Mouse (Mus musculus): ENCODE results near the gene Htr1d. TPM values are rescaled to one million over a fixed set of nuclear protein-coding genes. Genes with fewer than 3 reads are reported as not detected.
A peak's percentile ranks its signal among the peaks of the same experiment; 100 is the strongest.

Htr1d gene
- polyA plus RNA-seq, 1 experiment: 0.06 TPM

DNA sequence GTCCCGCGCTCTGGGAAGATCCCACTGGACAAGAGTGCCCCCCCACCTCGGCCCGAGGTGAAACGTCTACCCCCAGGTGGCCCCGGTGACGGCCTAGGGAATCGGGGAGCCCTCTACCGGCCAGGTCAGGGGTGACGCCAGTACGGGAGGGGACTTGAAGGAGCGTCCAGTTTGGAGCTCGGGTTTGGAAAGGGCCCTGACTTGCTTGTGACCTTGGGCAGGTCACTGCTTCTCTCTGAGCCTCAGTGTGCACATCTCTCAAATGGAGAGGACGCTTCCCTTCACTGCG, 1.6 kb downstream of the Htr1d start:
- no peaks in the 10 kb centered on the region for H3K36me3 ChIP-seq (ENCODE audit: control insufficient read depth, insufficient read depth)
- H3K4me3 ChIP-seq (ENCODE audit: insufficient read depth, poor library complexity, severe bottlenecking): no peak overlapping the region
- TF ChIP-seq CTCF (IDR thresholded peaks at IDR 0.05; ENCODE audit: control insufficient read depth, insufficient read depth, insufficient read length) (no peak), CEBPB (IDR thresholded peaks at IDR 0.05; ENCODE audit: low read depth) (no peak), MAX (IDR thresholded peaks at IDR 0.05) (no peak)
- no peaks in the 10 kb centered on the region for H3K79me3 ChIP-seq (ENCODE audit: low read depth)
- no peak overlapping the region for H3ac ChIP-seq (ENCODE audit: control insufficient read depth, insufficient read length, low read depth)
- H3K79me2 ChIP-seq (ENCODE audit: control insufficient read depth, insufficient read depth): no peaks in the 10 kb centered on the region
- peaks cover 20% of the 10 kb centered on the region for H3K27me3 ChIP-seq (ENCODE audit: control insufficient read depth, insufficient read depth, insufficient read length)

- Histone ChIP-seq H3K36me3 (ENCODE audit: control insufficient read depth, insufficient read depth) (no peaks in the 10 kb centered on the region), H3K79me3 (ENCODE audit: low read depth) (no peaks in the 10 kb centered on the region), H3ac (ENCODE audit: control insufficient read depth, insufficient read length, low read depth) (no peak overlapping the region), H3K27me3 (ENCODE audit: control insufficient read depth, insufficient read depth, insufficient read length) (no peaks in the 10 kb centered on the region), H3K4me3 (ENCODE audit: insufficient read depth, poor library complexity, severe bottlenecking) (no peak overlapping the region), H3K79me2 (ENCODE audit: control insufficient read depth, insufficient read depth) (no peaks in the 10 kb centered on the region)
- TF ChIP-seq MYOG (IDR thresholded peaks at IDR 0.05; ENCODE audit: control insufficient read depth, extremely low read depth, insufficient read length) (no peak), FOSL1 (IDR thresholded peaks at IDR 0.05; ENCODE audit: insufficient read depth, low read length, poor library complexity, severe bottlenecking) (no peak), CEBPB (IDR thresholded peaks at IDR 0.05; ENCODE audit: low read depth) (no peak), USF1 (IDR thresholded peaks at IDR 0.05; ENCODE audit: low read depth) (no peak), MAX (IDR thresholded peaks at IDR 0.05) (no peak)
These were observed 7.5 kb downstream of the Htr1d start for GRCm38 (mm10) chr4:136430609-136431375.

DNA sequence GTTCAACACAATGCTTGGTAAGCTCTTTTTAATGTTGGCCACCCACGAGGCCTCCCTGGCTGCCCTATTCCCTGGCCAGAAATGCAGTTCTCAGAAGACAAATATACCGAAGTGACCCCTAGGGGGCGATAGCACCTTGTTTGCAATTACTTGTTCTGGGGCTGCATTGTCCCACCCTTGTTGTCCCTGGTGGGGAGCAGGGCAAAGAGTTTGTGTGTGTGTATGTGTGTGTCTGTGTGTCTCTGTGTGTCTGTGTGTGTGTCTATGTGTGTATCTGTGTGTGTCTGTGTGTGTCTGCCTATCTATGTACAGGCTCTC, 8.0 kb downstream of the Htr1d start:
- TF ChIP-seq USF1 (IDR thresholded peaks at IDR 0.05; ENCODE audit: low read depth): no peak
- no peak for TF ChIP-seq FOSL1 (IDR thresholded peaks at IDR 0.05; ENCODE audit: insufficient read depth, low read length, poor library complexity, severe bottlenecking)
- TF ChIP-seq CEBPB (IDR thresholded peaks at IDR 0.05; ENCODE audit: low read depth): no peak
- no peak for TF ChIP-seq CTCF (IDR thresholded peaks at IDR 0.05; ENCODE audit: control insufficient read depth, insufficient read depth, insufficient read length)
- TF ChIP-seq MAX (IDR thresholded peaks at IDR 0.05): no peak
- TF ChIP-seq MYOG (IDR thresholded peaks at IDR 0.05; ENCODE audit: control insufficient read depth, extremely low read depth, insufficient read length): no peak
- TF ChIP-seq MYOD1 (IDR thresholded peaks at IDR 0.05; ENCODE audit: control insufficient read depth, insufficient read length, low read depth): no peak
- Histone ChIP-seq H3K79me2 (ENCODE audit: control insufficient read depth, insufficient read depth) (no peaks in the 10 kb centered on the region), H3ac (ENCODE audit: control insufficient read depth, insufficient read length, low read depth) (no peak overlapping the region), H3K79me3 (ENCODE audit: low read depth) (no peaks in the 10 kb centered on the region), H3K4me3 (ENCODE audit: insufficient read depth, poor library complexity, severe bottlenecking) (no peak overlapping the region), H3K27me3 (ENCODE audit: control insufficient read depth, insufficient read depth, insufficient read length) (no peaks in the 10 kb centered on the region), H3K36me3 (ENCODE audit: control insufficient read depth, insufficient read depth) (no peaks in the 10 kb centered on the region)

DNA sequence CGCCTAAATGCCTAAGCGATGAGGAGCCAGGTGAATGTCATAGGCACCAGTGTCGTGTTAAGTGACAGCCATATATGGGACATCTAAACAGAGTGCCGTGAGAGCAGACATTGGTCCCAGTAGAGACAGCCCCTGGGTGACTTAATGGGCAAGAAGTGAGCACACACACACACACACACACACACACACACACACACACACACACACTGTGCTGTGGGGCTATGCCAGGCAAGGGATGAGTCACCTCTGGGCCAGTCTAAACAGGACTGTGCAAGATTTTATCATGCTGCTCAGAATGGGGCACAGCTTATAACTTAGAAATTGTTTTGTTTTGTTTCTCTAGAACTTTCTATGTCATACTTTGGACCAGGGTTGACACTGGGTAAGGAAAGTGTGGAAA, 10.7 kb downstream of the Htr1d start:
- TF ChIP-seq MYOD1 (IDR thresholded peaks at IDR 0.05; ENCODE audit: control insufficient read depth, insufficient read length, low read depth) (peak; percentile 17), FOSL1 (IDR thresholded peaks at IDR 0.05; ENCODE audit: insufficient read depth, low read length, poor library complexity, severe bottlenecking) (peak; percentile 85), CEBPB (IDR thresholded peaks at IDR 0.05; ENCODE audit: low read depth) (no peak), CTCF (IDR thresholded peaks at IDR 0.05; ENCODE audit: control insufficient read depth, insufficient read depth, insufficient read length) (no peak), MYOG (IDR thresholded peaks at IDR 0.05; ENCODE audit: control insufficient read depth, extremely low read depth, insufficient read length) (no peak), MAX (IDR thresholded peaks at IDR 0.05) (peak; percentile 71)
- H3K36me3 ChIP-seq (ENCODE audit: control insufficient read depth, insufficient read depth): no peaks in the 10 kb centered on the region
- no peak overlapping the region for H3K4me3 ChIP-seq (ENCODE audit: insufficient read depth, poor library complexity, severe bottlenecking)
- no peaks in the 10 kb centered on the region for H3K79me2 ChIP-seq (ENCODE audit: control insufficient read depth, insufficient read depth)
- H3K79me3 ChIP-seq (ENCODE audit: low read depth): no peaks in the 10 kb centered on the region
- H3ac ChIP-seq (ENCODE audit: control insufficient read depth, insufficient read length, low read depth): no peak overlapping the region
- H3K27me3 ChIP-seq (ENCODE audit: control insufficient read depth, insufficient read depth, insufficient read length): no peaks in the 10 kb centered on the region

DNA sequence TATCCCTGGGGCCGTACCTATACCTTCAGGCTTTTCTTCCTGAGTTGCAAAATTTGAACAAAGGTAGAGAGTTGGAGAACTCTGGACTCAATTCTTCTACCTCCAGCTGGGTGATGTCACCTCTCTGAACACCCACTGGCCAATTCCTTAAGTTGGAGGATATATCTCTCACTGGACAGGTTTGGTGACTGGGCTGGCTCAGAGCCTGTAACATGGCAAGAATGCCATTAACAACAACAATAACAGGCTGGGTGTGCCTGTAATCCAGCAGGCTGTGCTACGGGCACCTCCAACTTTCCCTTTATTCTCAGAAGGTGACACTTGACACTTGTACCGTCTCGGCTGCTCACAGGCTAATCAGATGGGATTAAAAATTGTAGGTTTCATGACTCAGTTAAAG, 15.8 kb downstream of the Htr1d start:
- H3K79me2 ChIP-seq (ENCODE audit: control insufficient read depth, insufficient read depth): no peaks in the 10 kb centered on the region
- H3ac ChIP-seq (ENCODE audit: control insufficient read depth, insufficient read length, low read depth): no peak overlapping the region
- H3K27me3 ChIP-seq (ENCODE audit: control insufficient read depth, insufficient read depth, insufficient read length): no peaks in the 10 kb centered on the region
- TF ChIP-seq MYOG (IDR thresholded peaks at IDR 0.05; ENCODE audit: control insufficient read depth, extremely low read depth, insufficient read length): no peak
- no peaks in the 10 kb centered on the region for H3K79me3 ChIP-seq (ENCODE audit: low read depth)
- H3K36me3 ChIP-seq (ENCODE audit: control insufficient read depth, insufficient read depth): no peaks in the 10 kb centered on the region
- no peak overlapping the region for H3K4me3 ChIP-seq (ENCODE audit: insufficient read depth, poor library complexity, severe bottlenecking)

GRCm38 (mm10) chr4:136441354-136442043, 18.2 kb downstream of the Htr1d start:
- H3ac ChIP-seq (ENCODE audit: control insufficient read depth, insufficient read length, low read depth): no peak overlapping the region
- H3K27me3 ChIP-seq (ENCODE audit: control insufficient read depth, insufficient read depth, insufficient read length): no peaks in the 10 kb centered on the region
- H3K36me3 ChIP-seq (ENCODE audit: control insufficient read depth, insufficient read depth): no peaks in the 10 kb centered on the region
- TF ChIP-seq MYOD1 (IDR thresholded peaks at IDR 0.05; ENCODE audit: control insufficient read depth, insufficient read length, low read depth) (peak; percentile 48), CEBPB (IDR thresholded peaks at IDR 0.05; ENCODE audit: low read depth) (no peak), USF1 (IDR thresholded peaks at IDR 0.05; ENCODE audit: low read depth) (no peak), FOSL1 (IDR thresholded peaks at IDR 0.05; ENCODE audit: insufficient read depth, low read length, poor library complexity, severe bottlenecking) (peak; percentile 33), CTCF (IDR thresholded peaks at IDR 0.05; ENCODE audit: control insufficient read depth, insufficient read depth, insufficient read length) (no peak), MAX (IDR thresholded peaks at IDR 0.05) (peak; percentile 10)
- no peak overlapping the region for H3K4me3 ChIP-seq (ENCODE audit: insufficient read depth, poor library complexity, severe bottlenecking)
- H3K79me3 ChIP-seq (ENCODE audit: low read depth): no peaks in the 10 kb centered on the region
- H3K79me2 ChIP-seq (ENCODE audit: control insufficient read depth, insufficient read depth): no peaks in the 10 kb centered on the region
